Mouse (Mus musculus): ENCODE results near the gene Acod1.

- TF ChIP-seq CTCF (IDR thresholded peaks at IDR 0.05; ENCODE audit: borderline replicate concordance, insufficient read depth, low read depth, low read length) (no peak), POLR2A (IDR thresholded peaks at IDR 0.05; ENCODE audit: borderline replicate concordance, insufficient read depth, low read length) (no peak)
Measured at GRCm38 (mm10) chr14:103017009-103017408, 29.8 kb upstream of the Acod1 start.

Measured in cerebellum, adult 2 months (tissue).